Mouse (Mus musculus) kidney, adult 2 months (tissue): ENCODE measurements around the gene Exoc3. TPM values are rescaled to one million over a fixed set of nuclear protein-coding genes. Genes with fewer than 3 reads are reported as not detected.
A peak's percentile ranks its signal among the peaks of the same experiment; 100 is the strongest.

Experiments
- DNase-seq: peaks from one replicate; pipeline ENCODE4 v3.0.0; 2021
- H3K27ac ChIP-seq: fragments of 200-500 bp; 2 replicates; pipeline ENCODE4 v1.5.1; 2012; ENCODE audit warnings: low read depth, low read length, control low read depth, inconsistent platforms; ENCODE audit not compliant: insufficient read depth
- H3K27me3 ChIP-seq: fragments of 200-500 bp; replicated peaks from 2 replicates; pipeline ENCODE4 v1.6.1; 2012; ENCODE audit warnings: mild to moderate bottlenecking, moderate library complexity, low read length, inconsistent platforms; ENCODE audit not compliant: control insufficient read depth, insufficient read depth
- H3K36me3 ChIP-seq: fragments of 200-500 bp; 2 replicates; pipeline ENCODE4 v1.6.1; 2012; ENCODE audit warnings: mild to moderate bottlenecking, moderate library complexity, low read length, inconsistent platforms; ENCODE audit not compliant: control insufficient read depth, insufficient read depth
- H3K4me1 ChIP-seq: fragments of 200-500 bp; 2 replicates; pipeline ENCODE4 v1.6.1; 2011; ENCODE audit warnings: low read length; ENCODE audit not compliant: control insufficient read depth, insufficient read depth
- H3K4me3 ChIP-seq: fragments of 200-500 bp; 2 replicates; pipeline ENCODE4 v1.5.1; 2011; ENCODE audit warnings: mild to moderate bottlenecking, low read depth, low read length, control low read depth; ENCODE audit not compliant: insufficient read depth
- CTCF ChIP-seq: fragments of 200-500 bp; conservative IDR thresholded peaks from 2 replicates; pipeline ENCODE4 v1.5.1; 2011; ENCODE audit warnings: low read depth, mild to moderate bottlenecking, control low read depth, low read length, moderate library complexity, mixed read lengths; ENCODE audit not compliant: insufficient read depth, insufficient read length
- POLR2A ChIP-seq: fragments of 200-500 bp; IDR thresholded peaks from one replicate; pipeline ENCODE4 v1.6.1; 2011; ENCODE audit warnings: low read depth, low read length, control low read depth
- WGBS: fragments of 180-500 bp; shearing (Covaris S2); methylation state at CpG from one replicate; pipeline ENCODE4 v1.1.7; 2018; 5-methylcytosine and 5-hydroxymethylcytosine counted together
- polyA plus RNA-seq: library from polyadenylated mRNA; depleted of rRNA; stranded (reverse); fragments of >200 nt; gene quantifications from 2 replicates; pipeline ENCODE4 v1.2.3, GENCODE M21; 2012

Exoc3 gene
- polyA plus RNA-seq, 1 experiment = 56.4 TPM

- 66% methylated on average over 3 of the region's 3 CpGs for WGBS
Observed at GRCm38 (mm10) chr13:74196451-74196850, 12.1 kb downstream of the Exoc3 start.

GRCm38 (mm10) chr13:74192613-74193012 is 15.9 kb downstream of the Exoc3 start:
- TF ChIP-seq CTCF (peak; percentile 51), POLR2A (no peak)
- 87% methylated on average over 6 of the region's 6 CpGs for WGBS

More at GRCm38 (mm10) chr13:74196451-74196850, 12.1 kb downstream of the Exoc3 start:
- DNase-seq = no peak
- TF ChIP-seq CTCF (no peak), POLR2A (no peak)
- H3K27ac ChIP-seq = no peak overlapping the region
- H3K27me3 ChIP-seq = no peaks in the 10 kb centered on the region
- H3K36me3 ChIP-seq = peaks cover 3% of the 10 kb centered on the region; the same call in 1 of the 2 replicates
- no peak overlapping the region for H3K4me3 ChIP-seq
- H3K4me1 ChIP-seq = no peaks in the 10 kb centered on the region

GRCm38 (mm10) chr13:74183011-74183695 is 25.4 kb downstream of the Exoc3 start:
- no peak for DNase-seq
- peaks cover 3% of the 10 kb centered on the region for H3K36me3 ChIP-seq
- H3K4me1 ChIP-seq = no peaks in the 10 kb centered on the region
- TF ChIP-seq CTCF = no peak
- no peak for TF ChIP-seq POLR2A
- WGBS = 82% methylated on average over 5 of the region's 5 CpGs
- H3K27me3 ChIP-seq = no peaks in the 10 kb centered on the region
- no peak overlapping the region for H3K27ac ChIP-seq
- H3K4me3 ChIP-seq = no peak overlapping the region

More at GRCm38 (mm10) chr13:74192613-74193012, 15.9 kb downstream of the Exoc3 start:
- Histone ChIP-seq H3K4me1 (no peaks in the 10 kb centered on the region), H3K27ac (no peak overlapping the region), H3K36me3 (peaks cover 10% of the 10 kb centered on the region), H3K4me3 (no peak overlapping the region), H3K27me3 (no peaks in the 10 kb centered on the region)
- DNase-seq = peak; percentile 23

- no peak for DNase-seq
- Histone ChIP-seq H3K4me1 (no peaks in the 10 kb centered on the region), H3K36me3 (peaks cover 3% of the 10 kb centered on the region), H3K4me3 (no peak overlapping the region), H3K27me3 (no peaks in the 10 kb centered on the region), H3K27ac (no peak overlapping the region)
- TF ChIP-seq POLR2A (no peak), CTCF (no peak)
- WGBS = 94% methylated on average over 5 of the region's 5 CpGs
Observed at GRCm38 (mm10) chr13:74172036-74172435, 36.5 kb downstream of the Exoc3 start.

- WGBS = 84% methylated on average over 10 of the region's 10 CpGs
- no peaks in the 10 kb centered on the region for H3K4me1 ChIP-seq
- peaks cover 2% of the 10 kb centered on the region; the same call in 1 of the 2 replicates for H3K36me3 ChIP-seq
Observed at GRCm38 (mm10) chr13:74169446-74170164, 38.9 kb downstream of the Exoc3 start.

GRCm38 (mm10) chr13:74167492-74167891 is 41.0 kb downstream of the Exoc3 start:
- no peak for DNase-seq
- no peaks in the 10 kb centered on the region for H3K27me3 ChIP-seq
- H3K4me1 ChIP-seq = no peaks in the 10 kb centered on the region
- H3K27ac ChIP-seq = no peak overlapping the region
- H3K4me3 ChIP-seq = no peak overlapping the region
- TF ChIP-seq CTCF (no peak), POLR2A (no peak)
- WGBS = 72% methylated on average over 2 of the region's 2 CpGs
- H3K36me3 ChIP-seq = peaks cover 2% of the 10 kb centered on the region; the same call in 1 of the 2 replicates

More at GRCm38 (mm10) chr13:74169446-74170164, 38.9 kb downstream of the Exoc3 start:
- Histone ChIP-seq H3K27me3 (no peaks in the 10 kb centered on the region), H3K27ac (no peak overlapping the region), H3K4me3 (no peak overlapping the region)
- no peak for DNase-seq
- TF ChIP-seq CTCF = no peak

GRCm38 (mm10) chr13:74167057-74167413 is 41.5 kb downstream of the Exoc3 start:
- peaks cover 2% of the 10 kb centered on the region; the same call in 1 of the 2 replicates for H3K36me3 ChIP-seq
- TF ChIP-seq POLR2A (no peak), CTCF (no peak)
- H3K4me1 ChIP-seq = no peaks in the 10 kb centered on the region
- DNase-seq = no peak
- WGBS = 41% methylated on average over 9 of the region's 9 CpGs
- peak overlapping the region; percentile 49 for H3K4me3 ChIP-seq
- H3K27ac ChIP-seq = no peak overlapping the region
- no peaks in the 10 kb centered on the region for H3K27me3 ChIP-seq
